Mouse (Mus musculus): ENCODE measurements around the gene Magi2.

Magi2 gene

GRCm38 (mm10) chr5:20606497-20606896, 1379.7 kb downstream of the Magi2 start:
- DNase-seq (ENCODE audit: low spot score) = no peak

- DNase-seq (ENCODE audit: low spot score) = no peak
These were observed 1380.7 kb downstream of the Magi2 start for GRCm38 (mm10) chr5:20607503-20607902.

GRCm38 (mm10) chr5:20609206-20609935, 1382.5 kb downstream of the Magi2 start:
- no peak for DNase-seq (ENCODE audit: low spot score)

GRCm38 (mm10) chr5:20610640-20611039, 1383.8 kb downstream of the Magi2 start:
- no peak for DNase-seq (ENCODE audit: low spot score)

- no peak for DNase-seq (ENCODE audit: low spot score)
These were observed 1385.8 kb downstream of the Magi2 start for GRCm38 (mm10) chr5:20612616-20613015.

GRCm38 (mm10) chr5:20614891-20615290, 1388.1 kb downstream of the Magi2 start:
- DNase-seq (ENCODE audit: low spot score) = no peak

- DNase-seq (ENCODE audit: low spot score) = peak; percentile 7
These were observed 1394.0 kb downstream of the Magi2 start for GRCm38 (mm10) chr5:20620596-20621511.

- DNase-seq (ENCODE audit: low spot score) = no peak
These were observed 1395.6 kb downstream of the Magi2 start for GRCm38 (mm10) chr5:20622417-20622816.

GRCm38 (mm10) chr5:20622837-20623573, 1396.2 kb downstream of the Magi2 start:
- no peak for DNase-seq (ENCODE audit: low spot score)

- DNase-seq (ENCODE audit: low spot score) = no peak
These were observed 1398.3 kb downstream of the Magi2 start for GRCm38 (mm10) chr5:20625117-20625516.

- DNase-seq (ENCODE audit: low spot score) = no peak
These were observed 1402.2 kb downstream of the Magi2 start for GRCm38 (mm10) chr5:20628954-20629601.

GRCm38 (mm10) chr5:20634046-20634769, 1407.4 kb downstream of the Magi2 start:
- DNase-seq (ENCODE audit: low spot score) = no peak

- DNase-seq (ENCODE audit: low spot score) = no peak
These were observed 1408.0 kb downstream of the Magi2 start for GRCm38 (mm10) chr5:20634822-20635221.

- DNase-seq (ENCODE audit: low spot score) = no peak
These were observed 1410.6 kb downstream of the Magi2 start for GRCm38 (mm10) chr5:20637300-20637989.

- no peak for DNase-seq (ENCODE audit: low spot score)
These were observed 1415.4 kb downstream of the Magi2 start for GRCm38 (mm10) chr5:20642196-20642595.

- no peak for DNase-seq (ENCODE audit: low spot score)
These were observed 1416.9 kb downstream of the Magi2 start for GRCm38 (mm10) chr5:20643741-20644140.

GRCm38 (mm10) chr5:20646947-20647346, 1420.1 kb downstream of the Magi2 start:
- no peak for DNase-seq (ENCODE audit: low spot score)

- no peak for DNase-seq (ENCODE audit: low spot score)
These were observed 1426.8 kb downstream of the Magi2 start for GRCm38 (mm10) chr5:20653425-20654185.

GRCm38 (mm10) chr5:20654766-20655472, 1428.1 kb downstream of the Magi2 start:
- peak; percentile 23 for DNase-seq (ENCODE audit: low spot score)
